Mouse (Mus musculus) layer of hippocampus, postnatal 36 days (tissue): ENCODE results near the gene Prtg. TPM values are rescaled to one million over a fixed set of nuclear protein-coding genes. Genes with fewer than 3 reads are reported as not detected.
A peak's percentile ranks its signal among the peaks of the same experiment; 100 is the strongest.

Source experiments
- DNase-seq, 2 experiments: peaks; one replicate each; pipeline ENCODE4 v3.0.0; 2022
- total RNA-seq, 2 experiments: library from RNA; stranded (reverse); gene quantifications; 2 replicates each; pipeline ENCODE4 v1.2.3; 2021

Gene Prtg
- total RNA-seq, 2 experiments from 2014 or later = 2.3 to 3.0 TPM

DNA sequence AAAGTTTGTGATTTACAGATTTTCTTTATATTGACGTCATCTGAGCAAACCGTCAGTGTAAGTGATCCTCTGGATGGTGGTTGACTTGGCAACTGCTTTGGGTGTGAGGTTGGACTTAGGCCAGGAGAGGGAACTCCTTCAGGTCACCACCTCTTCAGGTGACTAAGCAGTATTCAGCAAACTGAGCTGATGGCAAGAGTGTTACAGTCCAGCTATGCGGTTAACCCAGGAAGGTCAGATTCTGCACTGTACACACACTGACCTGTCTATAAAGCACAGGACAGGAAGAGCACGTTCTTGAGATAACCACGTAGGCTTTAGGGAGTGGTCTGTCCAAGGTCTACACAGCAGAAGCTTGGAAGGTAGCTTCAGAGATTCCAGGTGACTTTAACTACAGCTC, 3.9 kb downstream of the Prtg start:
- no peak for DNase-seq

DNA sequence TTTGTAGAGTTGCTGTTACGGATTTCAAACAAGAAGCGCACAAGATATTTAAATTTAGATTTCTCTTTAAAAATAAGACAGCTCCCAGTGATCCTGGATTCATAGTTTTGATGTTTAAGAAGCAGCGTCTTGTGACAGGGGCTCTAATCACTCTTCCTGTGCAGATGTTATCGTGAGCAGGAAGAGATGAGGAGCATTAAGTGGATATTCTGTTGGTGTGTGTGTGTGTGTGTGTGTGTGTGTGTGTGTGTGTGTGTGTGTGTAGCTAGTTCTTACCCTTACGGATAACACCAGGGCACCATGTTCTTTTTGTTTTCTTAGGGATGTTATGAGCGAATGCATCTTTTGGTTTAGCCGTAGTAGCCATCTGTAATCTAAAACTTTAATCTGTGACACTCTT, 5.4 kb downstream of the Prtg start:
- DNase-seq = no peak

DNA sequence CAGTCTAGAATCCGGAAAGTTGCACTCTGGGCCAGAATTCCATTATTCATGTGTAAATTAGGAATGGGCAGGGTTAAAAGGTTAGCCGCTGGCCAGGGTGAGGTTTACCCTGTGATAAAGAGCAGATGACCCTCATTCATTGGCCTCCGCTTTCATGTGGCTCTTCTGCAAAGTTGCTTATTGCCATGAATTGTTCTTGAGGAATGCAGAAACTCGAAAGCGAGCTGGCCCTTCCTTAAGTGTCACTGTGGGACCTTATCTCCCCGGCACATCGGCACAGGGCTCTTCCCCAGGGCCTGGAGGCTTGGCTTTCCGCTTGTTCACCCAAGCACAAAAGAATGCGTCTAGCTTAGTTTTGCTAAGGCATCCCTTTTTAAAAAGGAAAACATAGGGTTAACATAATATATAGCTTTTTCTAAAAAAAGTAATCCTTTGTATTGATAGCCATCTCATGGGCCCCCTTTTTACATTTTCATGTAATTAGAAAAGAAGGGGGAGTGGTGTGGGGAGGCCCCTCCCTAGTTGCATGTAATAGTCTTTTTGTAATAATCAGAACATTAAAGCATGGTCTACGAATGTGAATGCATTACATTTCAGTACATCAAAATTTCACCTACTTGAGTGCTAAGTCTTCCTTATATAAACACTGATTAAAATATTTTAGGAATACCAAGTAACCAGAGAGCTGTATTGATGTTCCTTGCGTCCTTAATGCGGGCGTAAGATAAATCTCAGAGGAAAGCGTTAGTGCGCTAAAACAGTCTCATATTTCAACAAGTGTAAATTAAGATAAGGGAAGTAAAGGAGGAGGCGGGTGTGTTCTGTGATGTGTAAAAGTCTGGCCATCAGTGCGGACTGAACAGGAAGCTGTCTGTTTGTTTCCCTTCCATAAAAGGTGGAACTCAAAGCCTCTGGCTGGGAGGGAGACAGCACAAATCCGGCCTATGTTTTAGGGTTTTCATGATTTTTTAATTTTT, 6.2 kb downstream of the Prtg start:
- DNase-seq = no peak

GRCm38 (mm10) chr9:72825511-72825910, 18.8 kb downstream of the Prtg start:
- no peak for DNase-seq

GRCm38 (mm10) chr9:72825976-72826375, 19.3 kb downstream of the Prtg start:
- DNase-seq = no peak

- DNase-seq = no peak
Observed at GRCm38 (mm10) chr9:72828616-72829257, 22.1 kb downstream of the Prtg start.

DNA sequence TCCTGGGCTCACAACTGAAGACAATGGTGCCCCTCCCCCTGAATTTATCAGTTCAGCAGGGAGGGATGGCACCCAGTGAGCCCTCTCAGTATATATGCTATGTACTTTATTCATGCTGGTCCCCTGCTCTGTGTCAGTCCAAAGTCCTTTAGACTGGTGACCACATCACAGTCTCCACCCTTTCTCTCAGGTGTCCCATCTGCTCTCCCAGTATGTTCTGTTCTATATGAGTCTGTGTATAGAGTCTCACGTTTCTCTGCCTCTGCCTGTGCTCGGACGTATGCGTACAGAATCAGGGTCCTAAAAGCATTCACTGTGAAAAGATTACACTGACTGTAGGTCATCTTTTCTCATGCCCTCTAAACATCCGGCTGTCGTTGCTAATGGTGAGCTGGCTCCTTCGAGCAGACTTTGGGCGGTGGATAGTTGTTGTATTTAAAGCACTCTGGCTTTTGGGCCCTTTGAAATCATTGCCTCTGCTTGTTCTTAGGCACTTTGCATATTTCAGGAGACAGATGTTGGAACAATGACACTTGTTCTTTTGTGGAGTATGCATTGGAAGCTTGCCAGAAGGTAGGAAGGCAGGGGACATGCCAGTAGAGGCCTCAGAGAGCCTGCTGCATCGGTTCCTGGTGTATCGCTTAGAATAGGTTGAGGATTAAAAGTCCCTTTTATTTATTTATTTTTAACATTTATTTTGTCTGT, 27.5 kb downstream of the Prtg start:
- no peak for DNase-seq

- DNase-seq = no peak
Observed at GRCm38 (mm10) chr9:72835007-72835406, 28.3 kb downstream of the Prtg start.

DNA sequence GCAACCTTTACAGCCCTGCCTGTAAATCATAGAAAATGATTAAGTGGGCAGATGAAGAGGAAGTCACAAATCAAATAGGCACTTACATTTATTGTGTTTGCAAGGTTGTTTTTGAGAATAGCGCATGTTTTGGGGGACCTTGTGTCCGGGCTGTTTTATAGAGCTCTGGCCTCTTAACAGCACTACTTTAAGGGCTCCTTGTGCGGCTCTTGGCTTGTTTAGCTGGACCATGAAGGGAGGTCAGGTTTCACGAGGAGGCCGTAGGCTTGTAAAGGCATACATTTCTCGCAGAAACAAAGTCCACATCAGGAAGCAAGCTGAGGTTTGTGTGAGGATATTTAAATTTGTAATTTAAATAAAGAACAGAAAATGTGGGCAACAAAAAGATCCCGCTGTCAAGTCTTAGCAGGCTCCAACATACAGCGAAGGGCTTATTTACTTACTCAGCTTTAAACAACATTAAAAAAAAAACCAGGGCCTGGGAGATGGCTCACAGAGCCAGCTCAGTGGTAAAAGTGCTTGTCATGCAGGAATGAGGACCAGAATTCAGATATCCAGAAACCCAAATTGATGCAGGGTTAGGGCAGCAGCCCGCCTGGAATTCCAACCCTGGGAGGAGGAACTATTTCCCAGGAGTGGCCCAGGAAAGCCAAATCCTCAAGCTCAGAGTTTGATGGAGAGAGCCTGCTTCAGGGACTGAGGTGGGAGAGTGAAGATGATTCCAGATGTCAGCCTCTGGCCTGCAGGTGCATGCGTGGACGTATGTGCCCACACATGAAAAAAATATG, 30.2 kb downstream of the Prtg start:
- DNase-seq = no peak

GRCm38 (mm10) chr9:72837598-72838160, 31.0 kb downstream of the Prtg start:
- DNase-seq = no peak

- DNase-seq = no peak
Observed at GRCm38 (mm10) chr9:72838256-72838655, 31.6 kb downstream of the Prtg start.

GRCm38 (mm10) chr9:72839346-72839990, 32.8 kb downstream of the Prtg start:
- no peak for DNase-seq

GRCm38 (mm10) chr9:72844496-72844895, 37.8 kb downstream of the Prtg start:
- DNase-seq = peak; percentile 55 to 74

DNA sequence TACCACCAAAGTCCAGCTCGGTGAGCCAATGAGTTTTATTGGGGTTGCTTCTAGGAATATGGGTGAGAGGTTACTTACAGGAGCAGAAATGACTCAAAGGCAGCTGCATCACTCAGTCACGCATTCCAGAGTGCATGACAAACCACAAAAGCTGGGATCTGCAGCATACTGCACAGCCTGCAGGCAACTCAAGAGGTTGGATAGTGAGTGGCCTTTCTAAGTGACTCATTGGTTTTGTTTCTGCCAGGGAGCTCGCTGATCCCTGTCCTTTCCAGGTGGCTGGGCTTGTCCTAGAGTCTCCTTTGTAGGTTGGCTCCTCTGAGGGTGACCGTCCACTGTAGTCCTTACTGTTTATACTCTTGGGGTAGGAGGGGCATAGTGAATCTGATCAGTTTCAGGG, 39.5 kb downstream of the Prtg start:
- no peak for DNase-seq

GRCm38 (mm10) chr9:72851541-72851940, 44.9 kb downstream of the Prtg start:
- DNase-seq = no peak

GRCm38 (mm10) chr9:72851979-72852378, 45.3 kb downstream of the Prtg start:
- no peak for DNase-seq

DNA sequence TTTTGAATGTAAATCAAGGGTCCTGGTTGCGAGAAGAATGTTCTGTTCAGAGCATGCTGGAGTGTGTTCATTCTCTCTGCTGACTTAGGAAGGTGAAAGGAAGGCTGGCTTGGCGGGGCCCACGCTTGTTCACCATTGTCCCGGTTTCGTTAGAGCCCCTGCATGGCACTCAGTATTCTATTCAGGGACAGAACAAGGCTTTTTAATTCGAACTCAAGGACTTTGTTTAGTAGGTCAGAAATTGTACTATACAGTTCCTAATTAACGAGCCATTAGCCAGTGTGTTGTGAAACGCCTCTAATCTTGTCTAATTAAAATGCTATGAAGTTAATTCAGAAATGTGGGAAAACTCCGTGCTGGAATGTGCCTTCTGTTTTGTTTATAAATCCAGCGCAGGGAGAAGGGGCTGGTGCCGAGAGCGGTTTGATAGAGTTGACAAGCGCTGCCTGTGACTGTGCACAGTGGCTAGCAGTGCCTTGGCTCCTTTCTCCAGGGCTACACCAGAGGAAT, 47.1 kb downstream of the Prtg start:
- no peak for DNase-seq

GRCm38 (mm10) chr9:72856721-72857120, 50.0 kb downstream of the Prtg start:
- no peak for DNase-seq

DNA sequence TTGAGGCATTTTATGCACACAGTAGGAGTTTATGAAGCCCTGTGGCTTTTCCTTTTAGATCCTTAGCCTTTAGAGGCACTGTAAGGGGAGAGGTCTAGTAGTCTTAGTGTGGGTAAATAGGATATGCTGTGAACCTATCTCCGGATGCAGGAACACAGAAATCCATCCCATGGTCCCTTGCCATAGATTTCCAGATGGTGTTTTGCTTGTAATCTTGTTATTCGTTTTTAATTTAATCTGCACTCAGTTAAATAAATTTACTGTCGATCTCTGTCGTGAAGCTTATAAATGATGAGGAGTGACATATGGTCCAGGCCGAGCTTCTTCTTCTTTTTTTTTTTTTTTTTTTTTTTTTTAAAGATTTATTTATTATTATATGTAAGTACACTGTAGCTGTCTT, 54.1 kb downstream of the Prtg start:
- DNase-seq = no peak

DNA sequence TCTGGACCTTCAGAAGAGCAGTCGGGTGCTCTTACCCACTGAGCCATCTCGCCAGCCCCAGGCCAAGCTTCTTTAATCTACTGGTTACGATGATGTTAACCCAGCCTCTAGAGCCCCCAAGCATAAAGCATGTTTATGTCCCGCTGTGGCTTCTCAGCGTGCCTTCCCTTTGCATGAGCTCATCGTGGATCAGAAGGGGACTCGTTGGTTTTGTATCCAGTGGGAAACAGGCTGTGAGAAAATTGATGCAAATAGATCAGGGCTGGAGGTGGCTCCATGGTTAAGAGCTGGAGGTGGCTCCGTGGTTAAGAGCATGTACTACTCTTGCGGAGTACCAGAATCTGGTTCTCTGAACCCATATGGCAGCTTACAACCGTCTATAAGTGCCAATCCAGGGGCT, 54.6 kb downstream of the Prtg start:
- no peak for DNase-seq

DNA sequence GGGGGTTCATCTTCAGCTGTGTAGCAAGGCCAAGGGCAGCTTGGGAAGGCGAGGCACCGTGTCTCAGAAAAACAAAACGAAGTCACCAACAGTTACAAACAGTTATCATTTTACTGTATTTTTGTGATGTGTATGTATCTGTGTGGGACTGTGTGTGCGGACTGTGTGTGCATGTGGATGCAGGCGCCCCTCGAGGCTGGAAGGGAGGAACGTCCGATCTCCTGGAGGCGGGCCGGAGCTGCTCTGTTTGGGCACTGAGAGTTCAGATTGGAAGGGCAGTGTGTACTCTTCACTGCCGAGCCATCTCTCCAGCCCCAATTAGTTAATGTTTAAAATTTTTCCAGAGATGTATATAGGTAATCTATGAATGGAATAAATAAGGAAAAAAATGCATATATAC, 55.5 kb downstream of the Prtg start:
- no peak for DNase-seq
